Mouse (Mus musculus) midbrain, embryonic 14.5 days (tissue): ENCODE measurements around the gene Fanca. TPM values are rescaled to one million over a fixed set of nuclear protein-coding genes. Genes with fewer than 3 reads are reported as not detected.
A peak's percentile ranks its signal among the peaks of the same experiment; 100 is the strongest.
"Not testable (repeated sequence)": the region's sequence is repeated elsewhere in the genome, so short reads cannot be mapped to it uniquely, and the experiment has no call there.

Source experiments
- ATAC-seq: fragments of 200-750 bp; cut with Nextera tagmentation; 2 replicates; pipeline ENCODE4 v1.8.0; 2017; ENCODE audit warnings: moderate number of reproducible peaks, moderate library complexity; ENCODE audit not compliant: low FRiP score, low TSS enrichment
- DNase-seq: peaks from one replicate; pipeline ENCODE4 v3.0.0-alpha.2; 2015
- H3K27ac ChIP-seq: fragments of 300-500 bp; sonication (generic); replicated peaks from 2 replicates; pipeline ENCODE4 v1.5.1; 2014; ENCODE audit warnings: mild to moderate bottlenecking, low read depth, low read length, moderate library complexity
- H3K27me3 ChIP-seq: fragments of 300-500 bp; sonication (generic); 2 replicates; pipeline ENCODE4 v1.6.1; 2014; ENCODE audit warnings: low read length, control low read depth, mixed read lengths; ENCODE audit not compliant: control insufficient read depth, insufficient read depth
- H3K36me3 ChIP-seq: fragments of 300-500 bp; sonication (generic); 2 replicates; pipeline ENCODE4 v1.6.1; 2014; ENCODE audit warnings: low read length, control low read depth; ENCODE audit not compliant: control insufficient read depth, insufficient read depth
- H3K4me1 ChIP-seq: fragments of 300-500 bp; sonication (generic); 2 replicates; pipeline ENCODE4 v1.6.1; 2014; ENCODE audit warnings: mild to moderate bottlenecking, antibody characterized with exemption, low read length, control low read depth; ENCODE audit not compliant: control insufficient read depth, insufficient read depth
- H3K4me2 ChIP-seq: fragments of 300-500 bp; sonication (generic); 2 replicates; pipeline ENCODE4 v1.6.1; 2014; ENCODE audit warnings: mild to moderate bottlenecking, low read length, moderate library complexity
- H3K4me3 ChIP-seq: fragments of 300-500 bp; sonication (generic); replicated peaks from 2 replicates; pipeline ENCODE4 v1.5.1; 2014; ENCODE audit warnings: low read depth, low read length
- H3K9ac ChIP-seq: fragments of 300-500 bp; sonication (generic); replicated peaks from 2 replicates; pipeline ENCODE4 v1.6.1; 2014; ENCODE audit warnings: mild to moderate bottlenecking, low read length, moderate library complexity
- H3K9me3 ChIP-seq: fragments of 300-500 bp; sonication (generic); 2 replicates; pipeline ENCODE4 v1.6.1; 2016; ENCODE audit warnings: low read length, control low read depth, mixed read lengths; ENCODE audit not compliant: control insufficient read depth
- WGBS: fragments of 180-500 bp; shearing (Covaris S2); extraction: QIAGEN DNeasy Blood & Tissue Kit; methylation state at CpG from one replicate; pipeline ENCODE4 v1.1.7; 2014; 5-methylcytosine and 5-hydroxymethylcytosine counted together
- polyA plus RNA-seq: library from polyadenylated mRNA; unstranded; fragments of >200 nt; fragmentation: Nextera tagmentation; extraction: Ambion mirVana; gene quantifications from 2 replicates; pipeline ENCODE4 v1.2.1, GENCODE M21; 2014

The Fanca gene
- polyA plus RNA-seq, 1 experiment from 2014 or later: 9.2 TPM

DNA sequence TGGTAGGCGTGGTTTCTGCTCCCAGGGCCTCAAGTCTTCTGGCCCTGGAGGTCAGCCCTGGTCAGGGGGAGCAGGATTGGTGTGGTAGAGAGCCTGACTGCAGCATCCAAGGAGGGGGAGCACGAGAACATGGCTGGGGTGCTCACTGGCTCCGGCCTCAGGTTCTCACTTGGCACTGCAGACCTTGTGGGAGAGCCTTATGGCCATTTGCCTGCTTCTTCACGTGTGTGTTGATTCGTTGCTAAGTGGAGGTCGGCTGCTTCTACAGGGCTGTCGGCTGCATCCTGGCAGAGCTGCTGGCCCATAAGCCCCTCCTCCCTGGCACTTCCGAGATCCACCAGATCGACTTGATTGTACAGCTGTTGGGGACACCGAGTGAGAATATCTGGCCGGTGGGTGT is 88.0 kb downstream of the Fanca start:
- H3K36me3 ChIP-seq: peaks cover 26% of the 10 kb centered on the region
- ATAC-seq: not testable (repeated sequence)

DNA sequence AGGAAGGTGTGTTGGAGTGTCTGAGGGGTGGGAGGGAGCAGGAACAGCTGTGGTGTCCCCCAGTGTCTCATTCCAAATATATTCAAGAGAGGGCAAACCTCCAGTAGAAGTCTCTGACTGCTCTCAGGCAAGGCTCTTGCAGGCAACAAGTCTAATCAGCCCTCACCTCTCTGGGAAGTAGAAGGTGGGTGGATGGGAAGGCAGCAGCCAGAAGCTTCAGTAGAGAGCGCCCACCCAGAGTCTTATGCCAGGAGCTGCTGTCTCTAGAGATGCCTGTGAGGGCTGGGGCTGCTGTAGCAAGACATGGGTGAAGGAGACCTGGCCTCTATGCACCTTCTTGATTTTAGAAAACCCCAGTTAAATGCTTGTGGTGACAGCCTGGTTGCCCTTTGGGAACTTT is 90.0 kb downstream of the Fanca start:
- no peak for ATAC-seq
- no peak for DNase-seq
- Histone ChIP-seq H3K27ac (no peak overlapping the region), H3K4me2 (no peak overlapping the region), H3K27me3 (no peaks in the 10 kb centered on the region; the same call in 1 of the 2 replicates), H3K4me1 (peaks cover 9% of the 10 kb centered on the region), H3K9ac (no peak overlapping the region), H3K4me3 (no peak overlapping the region), H3K9me3 (no peaks in the 10 kb centered on the region), H3K36me3 (peaks cover 26% of the 10 kb centered on the region)
- 100% methylated on average over 1 of the region's 1 CpGs for whole genome bisulfite sequencing

More for the DNA sequence above, 88.0 kb downstream of the Fanca start:
- H3K4me2 ChIP-seq, DNase-seq, H3K4me1 ChIP-seq, H3K4me3 ChIP-seq, H3K9ac ChIP-seq, H3K27me3 ChIP-seq, H3K9me3 ChIP-seq, H3K27ac ChIP-seq: not testable (repeated sequence)
- 93% methylated on average over 10 of the region's 11 CpGs for WGBS

DNA sequence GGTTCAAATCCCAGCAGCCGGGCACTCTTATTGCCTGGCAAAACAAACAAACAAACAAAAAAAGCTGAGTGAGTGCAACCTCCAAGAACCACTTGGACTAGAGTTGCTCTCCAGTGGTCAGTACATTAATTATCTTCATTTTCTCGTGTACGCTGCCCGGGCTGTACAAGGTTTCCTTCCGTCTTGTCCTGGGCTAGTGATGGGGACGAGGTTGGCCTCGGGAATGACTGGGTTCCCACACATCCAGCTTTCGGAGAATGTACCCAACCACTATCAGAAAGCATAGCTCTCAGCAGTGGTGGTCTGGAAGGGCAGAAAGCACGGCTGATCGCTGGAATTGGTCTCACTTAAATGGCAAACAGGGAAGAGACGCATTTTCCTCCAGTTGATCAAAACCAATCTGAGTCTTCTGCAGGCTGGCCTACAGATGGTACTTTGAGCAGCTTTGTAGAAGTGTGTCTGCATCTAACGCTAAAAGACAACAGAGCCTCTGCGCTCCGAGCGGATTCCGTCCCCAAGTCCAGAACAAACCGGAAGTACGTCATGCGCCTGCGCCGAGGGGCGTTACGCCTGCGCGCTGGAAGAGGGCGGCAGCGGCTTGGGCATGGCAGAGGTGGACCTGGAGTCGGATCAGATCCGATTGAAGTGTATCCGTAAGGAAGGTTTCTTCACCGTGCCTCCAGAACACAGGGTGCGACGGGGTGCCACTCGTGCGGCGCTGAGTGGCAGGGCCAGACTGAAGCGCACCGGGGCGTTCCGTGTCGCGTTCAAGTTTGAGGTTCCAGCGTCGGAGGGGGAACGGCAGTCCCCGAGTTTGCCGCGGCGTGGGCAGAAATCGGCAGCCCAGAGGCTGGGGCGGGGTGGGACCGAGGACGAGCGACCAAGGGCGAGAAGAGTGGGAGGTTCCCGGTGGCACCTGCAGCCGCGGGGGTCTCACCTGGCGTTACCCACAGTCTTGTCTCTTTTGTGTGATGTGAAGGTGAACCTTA is 93.8 kb downstream of the Fanca start, which contains the start of gene Cdk10:
Gene Cdk10 (plus strand): TSS at position 565 of the 989 bp plus-strand sequence.
- peak within 1 kb of the TSS; percentile 97 for H3K4me2 ChIP-seq
- WGBS: 5% methylated on average over 59 of the region's 59 CpGs
- DNase-seq (peak; percentile 97), ATAC-seq (peak; percentile 86)
- H3K27ac ChIP-seq: peak within 1 kb of the TSS; percentile 84
- H3K4me3 ChIP-seq: peak within 1 kb of the TSS; percentile 77
- H3K9me3 ChIP-seq: no peaks in the 10 kb centered on the region
- H3K36me3 ChIP-seq: peaks cover 21% of the 10 kb centered on the region
- H3K9ac ChIP-seq: peak within 1 kb of the TSS; percentile 80
- peaks cover 9% of the 10 kb centered on the region for H3K4me1 ChIP-seq
- no peaks in the 10 kb centered on the region for H3K27me3 ChIP-seq

- H3K27ac ChIP-seq: no peak overlapping the region
- 86% methylated on average over 1 of the region's 1 CpGs for WGBS
- ATAC-seq (no peak), DNase-seq (no peak)
- no peak overlapping the region for H3K4me3 ChIP-seq
- H3K9me3 ChIP-seq: no peaks in the 10 kb centered on the region
- peaks cover 9% of the 10 kb centered on the region for H3K4me1 ChIP-seq
- H3K9ac ChIP-seq: no peak overlapping the region
- H3K27me3 ChIP-seq: no peaks in the 10 kb centered on the region
- no peak overlapping the region for H3K4me2 ChIP-seq
- H3K36me3 ChIP-seq: no peaks in the 10 kb centered on the region
Observed at GRCm38 (mm10) chr8:123220917-123221316, 97.5 kb downstream of the Fanca start.

Other genes with a start within 250 kb of the Fanca start
- gene Rpl13, start 216.2 kb downstream of the Fanca start, polyA plus RNA-seq: 843 and 877 TPM in 2 replicates
- 1.8 and 3.7 TPM in 2 replicates for gene Cpne7, start 201.2 kb downstream of the Fanca start, polyA plus RNA-seq
- gene Sult5a1, start 160.3 kb downstream of the Fanca start, polyA plus RNA-seq: 0.95 TPM in 1 of 2 replicates, not detected in the other
- gene Dpep1, start 132.3 kb downstream of the Fanca start, polyA plus RNA-seq: not detected in 2 replicates
- 175 and 196 TPM in 2 replicates for gene Chmp1a, start 105.8 kb downstream of the Fanca start, polyA plus RNA-seq
- gene Spata33, start 105.7 kb downstream of the Fanca start, polyA plus RNA-seq: 5.3 and 6.9 TPM in 2 replicates
- gene Cdk10, start 93.7 kb downstream of the Fanca start, polyA plus RNA-seq: 53.9 and 62.6 TPM in 2 replicates
- 4.4 and 5.1 TPM in 2 replicates for gene Spata2l, start 82.3 kb downstream of the Fanca start, polyA plus RNA-seq
- gene Zfp276, start 64.4 kb downstream of the Fanca start, polyA plus RNA-seq: 20.0 and 22.2 TPM in 2 replicates
- 54.0 and 59.0 TPM in 2 replicates for gene Vps9d1, start 64.2 kb downstream of the Fanca start, polyA plus RNA-seq
- 32.8 and 36.0 TPM in 2 replicates for gene Spire2, start 14.1 kb upstream of the Fanca start, polyA plus RNA-seq
- gene Tcf25, start 55.2 kb upstream of the Fanca start, polyA plus RNA-seq: 254 and 294 TPM in 2 replicates
- 0.24 and 0.28 TPM in 2 replicates for gene Mc1r, start 88.5 kb upstream of the Fanca start, polyA plus RNA-seq
- gene Tubb3, start 92.8 kb upstream of the Fanca start, polyA plus RNA-seq: 2,028 and 2,035 TPM in 2 replicates
- 42.0 and 48.2 TPM in 2 replicates for gene Def8, start 105.0 kb upstream of the Fanca start, polyA plus RNA-seq
- 33.6 and 37.0 TPM in 2 replicates for gene Afg3l1, start 159.3 kb upstream of the Fanca start, polyA plus RNA-seq
- 103 and 116 TPM in 2 replicates for gene Dbndd1, start 196.9 kb upstream of the Fanca start, polyA plus RNA-seq
- gene Gas8, start 200.3 kb upstream of the Fanca start, polyA plus RNA-seq: 38.6 and 41.9 TPM in 2 replicates